Mouse (Mus musculus) stomach, embryonic 14.5 days (tissue): ENCODE measurements around the gene Ehd4. TPM values are rescaled to one million over a fixed set of nuclear protein-coding genes. Genes with fewer than 3 reads are reported as not detected.

Experiments used
- ATAC-seq: fragments of 200-750 bp; cut with Nextera tagmentation; 2 replicates; pipeline ENCODE4 v1.8.0; 2017; ENCODE audit warnings: low read depth, moderate TSS enrichment; ENCODE audit not compliant: insufficient number of reproducible peaks, insufficient read depth, low FRiP score
- H3K27ac ChIP-seq: fragments of 300-500 bp; sonication (generic); 2 replicates; pipeline ENCODE4 v1.5.1; 2014; ENCODE audit warnings: mild to moderate bottlenecking, low read length, moderate library complexity, mixed read lengths
- H3K27me3 ChIP-seq: fragments of 300-500 bp; sonication (generic); 2 replicates; pipeline ENCODE4 v1.6.1; 2014; ENCODE audit warnings: low read length, control low read depth, mixed read lengths; ENCODE audit not compliant: control insufficient read depth, insufficient read depth
- H3K36me3 ChIP-seq: fragments of 300-500 bp; sonication (generic); 2 replicates; pipeline ENCODE4 v1.6.1; 2014; ENCODE audit warnings: mild to moderate bottlenecking, control low read depth, low read length, moderate library complexity, mixed read lengths; ENCODE audit not compliant: control insufficient read depth, insufficient read depth
- H3K4me1 ChIP-seq: fragments of 300-500 bp; sonication (generic); 2 replicates; pipeline ENCODE4 v1.6.1; 2014; ENCODE audit warnings: low read length, control low read depth, mixed read lengths; ENCODE audit not compliant: control insufficient read depth, insufficient read depth
- H3K4me2 ChIP-seq: fragments of 300-500 bp; sonication (generic); replicated peaks from 2 replicates; pipeline ENCODE4 v1.6.1; 2014; ENCODE audit warnings: low read depth, low read length, control low read depth
- H3K4me3 ChIP-seq: fragments of 300-500 bp; sonication (generic); 2 replicates; pipeline ENCODE4 v1.5.1; 2014; ENCODE audit warnings: low read depth, low read length, control low read depth
- H3K9ac ChIP-seq: fragments of 300-500 bp; sonication (generic); replicated peaks from 2 replicates; pipeline ENCODE4 v1.6.1; 2014; ENCODE audit warnings: low read depth, mild to moderate bottlenecking, control low read depth, low read length, moderate library complexity, mixed read lengths
- H3K9me3 ChIP-seq: fragments of 300-500 bp; sonication (generic); 2 replicates; pipeline ENCODE4 v1.6.1; 2016; ENCODE audit warnings: low read depth, low read length, control low read depth; ENCODE audit not compliant: control insufficient read depth
- WGBS: fragments of 180-500 bp; shearing (Covaris S2); extraction: QIAGEN DNeasy Blood & Tissue Kit; methylation state at CpG from one replicate; pipeline ENCODE4 v1.1.7; 2014; 5-methylcytosine and 5-hydroxymethylcytosine counted together
- polyA plus RNA-seq: library from polyadenylated mRNA; unstranded; fragments of >200 nt; fragmentation: Nextera tagmentation; extraction: Ambion mirVana; gene quantifications from 2 replicates; pipeline ENCODE4 v1.2.1, GENCODE M21; 2014

Ehd4 gene
- polyA plus RNA-seq, 1 experiment from 2014 or later: 32.8 TPM

DNA sequence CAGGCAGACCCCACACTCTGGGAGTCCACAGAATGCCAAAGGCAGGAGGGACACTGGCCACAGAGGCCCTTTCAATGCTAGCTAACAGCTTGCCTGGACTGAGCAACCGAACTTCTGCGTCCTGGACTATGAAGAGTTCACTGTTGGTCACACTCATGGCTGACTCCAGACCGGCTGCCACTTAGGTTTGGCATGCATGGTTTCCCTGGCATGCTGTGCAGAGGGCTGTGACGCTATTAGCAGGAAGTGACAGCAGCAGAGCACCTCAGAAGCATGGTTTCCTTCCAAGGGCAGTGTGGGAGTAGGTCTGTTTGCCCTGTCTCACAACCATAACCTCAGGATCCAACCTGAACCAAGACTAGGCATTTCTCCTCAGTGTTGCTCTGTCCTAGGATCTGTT is 28.0 kb downstream of the Ehd4 start:
- WGBS: 87% methylated on average over 4 of the region's 4 CpGs
- H3K36me3 ChIP-seq: no peaks in the 10 kb centered on the region

DNA sequence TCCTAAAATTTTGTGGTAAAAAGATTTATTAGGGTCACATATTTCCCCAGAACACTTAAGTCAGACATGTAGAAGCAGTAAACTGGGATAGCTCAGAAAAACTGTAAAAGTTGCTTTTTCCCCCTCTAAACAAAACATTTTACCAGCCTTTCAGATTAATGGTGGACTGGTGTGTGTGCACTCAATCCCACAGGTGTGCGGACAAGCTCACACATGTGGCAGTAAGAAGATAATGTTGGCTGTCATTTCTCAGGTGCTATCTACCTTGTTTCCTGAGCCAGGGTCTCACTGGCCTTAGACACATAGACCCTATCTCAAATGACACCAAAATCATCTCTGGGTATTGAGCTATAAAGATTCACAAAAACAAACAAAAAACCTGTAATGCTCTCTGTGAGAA is 28.9 kb downstream of the Ehd4 start:
- Histone ChIP-seq H3K9me3 (no peaks in the 10 kb centered on the region), H3K36me3 (no peaks in the 10 kb centered on the region), H3K27ac (no peak overlapping the region), H3K4me3 (no peak overlapping the region), H3K27me3 (no peaks in the 10 kb centered on the region), H3K4me1 (peaks cover 19% of the 10 kb centered on the region; the same call in 1 of the 2 replicates), H3K9ac (no peak overlapping the region), H3K4me2 (no peak overlapping the region)
- ATAC-seq: no peak
- WGBS: 92% methylated on average over 1 of the region's 1 CpGs

More for the DNA sequence above, 28.0 kb downstream of the Ehd4 start:
- Histone ChIP-seq H3K9ac (no peak overlapping the region), H3K4me3 (no peak overlapping the region), H3K4me1 (peaks cover 19% of the 10 kb centered on the region; the same call in 1 of the 2 replicates), H3K27me3 (no peaks in the 10 kb centered on the region), H3K27ac (no peak overlapping the region), H3K9me3 (no peaks in the 10 kb centered on the region), H3K4me2 (no peak overlapping the region)
- no peak for ATAC-seq

DNA sequence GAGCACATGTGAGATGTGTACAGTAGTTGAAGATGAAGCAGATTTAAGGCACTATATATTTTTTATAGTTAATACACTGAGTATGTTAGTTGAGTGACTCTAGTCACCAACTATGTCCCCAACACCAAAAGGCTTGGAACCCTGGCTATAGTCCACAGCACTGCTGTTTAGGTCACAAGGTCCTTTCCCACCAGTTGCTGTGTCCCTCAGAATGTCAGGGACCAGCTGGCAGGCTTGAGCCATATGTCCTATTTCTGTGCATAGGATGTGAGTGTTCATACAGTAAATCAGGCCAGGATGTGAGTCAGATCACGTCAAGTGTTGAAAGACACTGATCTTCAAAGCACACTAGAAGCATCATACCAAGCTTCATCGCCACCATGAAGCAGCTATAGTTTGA is 29.5 kb downstream of the Ehd4 start:
- H3K9me3 ChIP-seq: no peaks in the 10 kb centered on the region
- H3K27ac ChIP-seq: no peak overlapping the region
- H3K36me3 ChIP-seq: no peaks in the 10 kb centered on the region
- WGBS: 79% methylated on average over 2 of the region's 2 CpGs
- no peak overlapping the region for H3K4me2 ChIP-seq
- no peaks in the 10 kb centered on the region for H3K27me3 ChIP-seq
- ATAC-seq: no peak
- peaks cover 16% of the 10 kb centered on the region; the same call in 1 of the 2 replicates for H3K4me1 ChIP-seq
- H3K4me3 ChIP-seq: no peak overlapping the region
- H3K9ac ChIP-seq: no peak overlapping the region

DNA sequence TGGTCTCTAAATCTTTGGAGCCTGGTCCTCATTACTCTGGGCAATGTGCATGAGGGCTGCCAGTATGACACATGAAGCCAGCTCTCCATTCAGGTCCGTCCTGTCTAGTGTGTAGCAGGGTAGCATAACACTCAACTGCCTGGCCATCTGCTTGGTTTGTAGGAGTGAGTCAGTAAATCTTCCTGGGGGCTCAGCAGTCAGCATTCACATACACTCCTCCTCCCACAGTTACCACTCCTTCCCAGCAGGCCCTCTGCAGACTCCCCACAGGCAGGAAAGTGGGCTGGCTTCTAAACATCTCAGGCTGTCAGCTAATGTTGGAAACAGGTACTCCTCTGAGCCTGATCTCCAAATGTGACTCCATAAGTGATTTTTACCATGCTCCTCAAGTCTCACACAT is 30.3 kb downstream of the Ehd4 start:
- Histone ChIP-seq H3K27ac (no peak overlapping the region), H3K27me3 (no peaks in the 10 kb centered on the region), H3K4me3 (no peak overlapping the region), H3K9me3 (no peaks in the 10 kb centered on the region), H3K4me1 (peaks cover 10% of the 10 kb centered on the region; the same call in 1 of the 2 replicates), H3K4me2 (no peak overlapping the region), H3K36me3 (no peaks in the 10 kb centered on the region), H3K9ac (no peak overlapping the region)
- WGBS: 29% methylated on average over 1 of the region's 1 CpGs
- peak; percentile 7; the same call in 1 of the 2 replicates for ATAC-seq

DNA sequence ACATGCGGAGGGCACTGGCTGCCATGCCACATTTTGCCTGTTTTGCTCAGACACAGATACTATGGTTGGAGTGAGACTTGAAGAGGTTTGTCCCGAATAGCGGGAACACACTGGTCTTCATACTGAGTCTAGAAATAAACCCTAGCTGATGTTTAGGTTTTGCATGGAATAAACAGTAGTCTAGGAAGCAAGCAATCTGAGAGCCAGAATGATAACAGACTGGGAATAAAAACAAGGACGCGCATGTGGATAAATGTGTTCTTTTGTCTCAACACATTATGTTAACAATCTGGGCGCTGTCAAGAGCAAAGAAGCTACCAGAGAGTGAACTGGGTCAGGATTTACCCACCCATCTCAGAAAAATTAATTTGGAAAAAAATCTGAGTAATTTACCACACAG is 31.4 kb downstream of the Ehd4 start:
- H3K27me3 ChIP-seq: no peaks in the 10 kb centered on the region
- no peak for ATAC-seq
- no peaks in the 10 kb centered on the region; the same call in 1 of the 2 replicates for H3K4me1 ChIP-seq

DNA sequence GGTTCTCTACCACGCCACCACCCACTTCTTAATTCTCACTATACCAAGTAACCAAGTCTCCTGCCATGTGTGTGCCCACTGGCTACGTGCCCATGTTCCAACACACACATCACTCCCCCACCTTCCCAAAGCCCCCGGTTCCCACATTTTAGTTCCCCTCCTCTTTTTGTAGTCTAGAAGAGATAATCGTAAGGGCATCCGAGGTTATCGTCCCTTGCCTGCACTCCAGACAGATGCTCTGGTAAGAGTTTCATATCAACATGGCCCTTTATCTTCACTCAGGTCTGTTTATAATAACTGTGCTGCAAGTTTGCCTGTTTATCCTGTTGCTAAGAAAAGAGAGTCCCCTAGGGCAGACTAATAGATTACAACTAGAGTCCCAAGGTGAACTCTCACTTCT is 37.1 kb downstream of the Ehd4 start:
- Histone ChIP-seq H3K36me3 (no peaks in the 10 kb centered on the region), H3K9me3 (no peaks in the 10 kb centered on the region), H3K27ac (no peak overlapping the region), H3K4me1 (peaks cover 4% of the 10 kb centered on the region; the same call in 1 of the 2 replicates), H3K27me3 (no peaks in the 10 kb centered on the region), H3K4me2 (no peak overlapping the region), H3K4me3 (no peak overlapping the region), H3K9ac (no peak overlapping the region)
- ATAC-seq: no peak
- WGBS: 77% methylated on average over 6 of the region's 6 CpGs

More for the DNA sequence above, 31.4 kb downstream of the Ehd4 start:
- no peak overlapping the region for H3K4me2 ChIP-seq
- H3K4me3 ChIP-seq: no peak overlapping the region
- WGBS: 79% methylated on average over 6 of the region's 6 CpGs
- no peaks in the 10 kb centered on the region for H3K36me3 ChIP-seq
- H3K9ac ChIP-seq: no peak overlapping the region
- no peak overlapping the region; the same call in 1 of the 2 replicates for H3K27ac ChIP-seq
- no peaks in the 10 kb centered on the region for H3K9me3 ChIP-seq

DNA sequence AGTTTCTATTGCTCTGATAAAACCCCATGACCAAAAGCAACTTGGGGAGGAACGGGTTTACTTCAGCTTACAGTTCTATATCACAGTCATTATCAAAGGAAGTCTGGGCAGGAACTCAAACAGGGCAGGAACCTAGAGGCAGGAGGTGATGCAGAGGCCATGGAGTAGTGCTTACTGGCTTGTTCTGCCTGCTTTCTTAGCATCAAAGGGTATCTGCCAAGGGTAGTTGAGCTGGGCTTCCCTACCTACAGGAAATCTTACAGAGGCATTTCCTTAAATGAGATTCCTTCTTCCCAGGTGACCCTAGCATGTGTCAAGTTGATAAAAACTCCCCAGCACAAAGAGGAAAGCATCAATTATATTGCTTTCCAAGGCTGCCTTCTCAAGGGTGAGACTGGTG is 38.0 kb downstream of the Ehd4 start:
- Histone ChIP-seq H3K27ac (no peak overlapping the region), H3K4me1 (peaks cover 7% of the 10 kb centered on the region), H3K36me3 (no peaks in the 10 kb centered on the region), H3K4me2 (no peak overlapping the region), H3K4me3 (no peak overlapping the region), H3K9ac (no peak overlapping the region), H3K27me3 (no peaks in the 10 kb centered on the region), H3K9me3 (no peaks in the 10 kb centered on the region)
- 73% methylated on average over 1 of the region's 1 CpGs for WGBS
- ATAC-seq: no peak

DNA sequence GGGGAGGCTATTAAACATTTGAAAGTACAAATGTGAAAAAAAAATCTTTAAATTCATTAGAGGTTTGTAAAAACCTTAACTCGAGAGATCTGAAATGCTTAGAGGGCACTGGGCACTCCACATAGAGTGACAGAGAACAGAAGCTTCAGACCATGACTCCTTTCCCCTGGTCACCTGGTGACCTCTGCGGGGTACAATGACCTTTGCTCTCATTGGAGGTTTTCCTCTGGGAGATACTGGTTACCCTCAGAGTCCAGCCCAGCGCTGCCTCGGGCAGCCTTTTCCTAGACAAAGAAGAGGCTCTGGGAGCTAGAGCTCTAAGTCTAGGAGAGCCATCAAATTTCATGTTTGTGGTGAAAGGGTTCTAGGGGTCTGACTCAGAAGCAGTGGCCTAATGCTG is 39.4 kb downstream of the Ehd4 start:
- WGBS: 76% methylated on average over 4 of the region's 4 CpGs
- Histone ChIP-seq H3K4me2 (no peak overlapping the region), H3K9me3 (no peaks in the 10 kb centered on the region), H3K4me1 (peaks cover 14% of the 10 kb centered on the region), H3K27ac (no peak overlapping the region), H3K4me3 (no peak overlapping the region), H3K9ac (no peak overlapping the region), H3K27me3 (no peaks in the 10 kb centered on the region), H3K36me3 (no peaks in the 10 kb centered on the region)
- no peak for ATAC-seq

DNA sequence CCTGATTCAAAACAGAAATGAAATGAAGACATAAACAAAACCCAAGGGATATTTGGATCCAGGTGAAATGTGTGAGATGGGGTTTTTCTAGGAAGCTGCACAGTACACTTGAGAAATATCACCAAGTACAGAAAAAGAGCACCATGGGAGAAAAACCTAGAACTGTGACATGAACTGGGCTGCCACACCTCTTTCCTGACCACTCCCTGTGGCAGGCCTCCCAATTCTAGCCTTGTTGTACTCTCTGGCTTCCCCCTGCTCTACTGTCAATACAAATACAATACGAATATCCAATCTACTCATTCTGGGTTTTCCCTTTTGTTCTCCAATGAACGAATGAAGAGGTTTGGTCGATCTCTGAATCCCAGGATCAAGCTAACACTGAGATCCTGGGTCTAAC is 40.4 kb downstream of the Ehd4 start:
- no peak for ATAC-seq
- 84% methylated on average over 3 of the region's 3 CpGs for WGBS
- Histone ChIP-seq H3K9ac (no peak overlapping the region), H3K4me2 (no peak overlapping the region), H3K4me3 (no peak overlapping the region), H3K9me3 (no peaks in the 10 kb centered on the region), H3K36me3 (no peaks in the 10 kb centered on the region), H3K27me3 (no peaks in the 10 kb centered on the region), H3K27ac (no peak overlapping the region), H3K4me1 (peaks cover 14% of the 10 kb centered on the region)
